Mouse (Mus musculus) ES-Bruce4 (cell line): ENCODE data around the gene Rhob.

Experiments
- CTCF ChIP-seq: IDR thresholded peaks from one replicate; pipeline ENCODE4 v1.8.1; 2011; ENCODE audit warnings: low read depth, low read length
- EP300 ChIP-seq: IDR thresholded peaks from 2 replicates; pipeline ENCODE4 v1.6.1; 2011; ENCODE audit warnings: low read depth, low read length; ENCODE audit not compliant: insufficient read depth
- POLR2A ChIP-seq: IDR thresholded peaks from one replicate; pipeline ENCODE4 v1.8.1; 2011; ENCODE audit warnings: low read length; ENCODE audit not compliant: insufficient read depth

DNA sequence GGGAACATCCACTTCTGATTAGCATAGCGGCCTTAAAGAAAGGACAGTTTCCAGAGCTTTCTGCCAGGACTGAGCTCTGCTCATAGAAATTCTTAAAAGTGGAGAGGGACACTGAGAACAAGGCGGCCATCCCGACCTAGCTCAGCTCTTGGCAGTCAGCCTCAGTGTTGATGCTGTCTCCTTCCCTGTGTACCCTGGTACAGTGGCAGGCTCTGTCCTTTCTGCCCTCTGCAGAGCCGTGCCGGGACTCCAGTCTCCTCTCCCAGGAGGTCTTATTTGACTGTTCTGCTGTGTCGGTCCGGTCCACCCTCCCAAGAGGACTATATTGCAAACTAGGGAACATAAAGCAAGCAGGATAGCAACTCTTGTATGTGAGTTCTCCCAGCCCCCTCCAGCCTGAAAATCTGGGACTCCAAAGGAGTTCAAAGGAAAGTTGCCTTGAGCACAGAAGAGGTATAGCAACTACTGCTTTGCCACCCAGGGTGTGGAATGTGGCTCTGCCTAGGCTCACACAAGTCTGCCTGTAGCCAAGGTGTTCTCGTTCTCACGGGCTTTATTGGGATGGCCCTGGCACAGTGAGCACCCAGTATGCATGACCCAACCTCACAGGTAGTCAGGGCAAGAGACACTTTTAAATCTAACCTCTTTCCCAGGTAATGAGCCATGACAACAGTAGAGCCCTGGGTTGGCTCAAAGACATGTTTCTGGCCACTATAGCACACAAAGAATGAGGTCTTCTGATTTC is 36.6 kb upstream of the Rhob start:
- TF ChIP-seq POLR2A (no peak), CTCF (no peak), EP300 (no peak)
